Mouse (Mus musculus): ENCODE data around the gene Slc20a1.

Gene Slc20a1

DNA sequence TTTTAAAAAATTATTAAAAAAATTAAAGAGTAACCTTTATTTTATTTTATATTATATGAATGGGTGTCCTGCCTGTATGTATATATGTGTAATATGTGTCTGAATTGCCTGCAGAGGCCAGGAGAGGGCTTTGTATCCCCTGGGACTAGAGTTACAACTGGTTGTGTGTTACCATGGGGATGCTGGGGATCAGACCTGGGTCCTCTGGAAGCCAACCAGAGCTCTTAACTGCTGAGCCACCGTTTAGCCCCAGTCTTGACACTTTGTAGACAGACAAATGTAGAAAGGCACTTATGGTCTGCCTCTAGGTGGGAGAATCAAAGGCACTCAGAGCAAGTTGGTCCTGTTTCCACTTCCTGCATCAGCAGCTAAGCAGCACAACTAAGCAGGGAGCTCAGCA, 50.8 kb downstream of the Slc20a1 start:
- DNase-seq (ENCODE audit: extremely low read depth, low read depth) = no peak

GRCm38 (mm10) chr2:129252836-129253630, 54.5 kb downstream of the Slc20a1 start:
- DNase-seq (ENCODE audit: extremely low read depth, low read depth) = no peak

DNA sequence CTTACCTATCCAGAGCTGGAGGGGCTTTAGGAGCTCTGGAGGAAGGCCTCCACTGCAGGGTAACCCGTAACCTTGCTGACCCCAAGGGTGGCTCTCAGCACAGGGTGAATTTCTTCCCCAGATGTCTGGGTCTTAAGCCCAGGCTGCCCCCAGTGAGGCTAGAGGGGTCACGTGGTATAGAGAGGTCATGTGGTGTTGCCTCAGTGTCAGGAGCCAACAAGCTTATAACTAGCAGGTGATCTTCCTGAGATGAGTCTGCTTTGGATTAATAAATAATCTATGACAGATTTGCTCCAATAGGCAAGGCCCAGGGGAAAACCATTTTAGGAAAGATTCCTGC, 55.0 kb downstream of the Slc20a1 start:
- no peak for DNase-seq (ENCODE audit: extremely low read depth, low read depth)

- no peak for DNase-seq (ENCODE audit: extremely low read depth, low read depth)
These were observed 55.5 kb downstream of the Slc20a1 start for GRCm38 (mm10) chr2:129254076-129254475.

DNA sequence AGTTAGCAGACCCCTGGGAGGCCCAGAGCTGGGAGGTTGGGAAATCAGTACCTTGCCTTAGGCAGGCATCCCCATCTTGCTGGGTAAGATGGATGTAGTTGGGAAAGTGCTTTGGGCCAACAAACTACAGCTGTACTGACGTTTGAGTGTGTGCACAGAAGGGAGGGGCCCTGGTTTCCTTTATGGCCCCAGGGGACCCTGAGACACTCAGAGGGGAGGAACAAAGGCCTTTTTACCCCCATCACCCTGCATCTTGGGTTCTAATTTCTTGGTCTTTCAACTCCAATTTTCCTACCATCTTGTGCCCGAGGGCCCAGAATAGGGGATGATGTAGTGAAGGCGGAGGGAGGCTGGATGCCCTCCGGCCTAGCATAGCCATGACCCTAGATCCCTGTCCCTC, 57.4 kb downstream of the Slc20a1 start:
- DNase-seq (ENCODE audit: extremely low read depth, low read depth) = no peak

- DNase-seq (ENCODE audit: extremely low read depth, low read depth) = no peak
These were observed 59.5 kb downstream of the Slc20a1 start for GRCm38 (mm10) chr2:129258056-129258455.

GRCm38 (mm10) chr2:129258475-129259211, 60.1 kb downstream of the Slc20a1 start:
- DNase-seq (ENCODE audit: extremely low read depth, low read depth) = peak; percentile 58

GRCm38 (mm10) chr2:129260646-129261045, 62.1 kb downstream of the Slc20a1 start:
- DNase-seq (ENCODE audit: extremely low read depth, low read depth) = no peak

Measured in MEL-GATA-1-ER (cell line).